Mouse (Mus musculus) heart, adult 2 months (tissue): ENCODE data around the gene Ddah2. TPM values are rescaled to one million over a fixed set of nuclear protein-coding genes. Genes with fewer than 3 reads are reported as not detected.
A peak's percentile ranks its signal among the peaks of the same experiment; 100 is the strongest.

Experiments
- DNase-seq, 2 experiments: peaks; one replicate each; pipeline ENCODE4 v3.0.0; 2021
- H3K27ac ChIP-seq: fragments of 200-600 bp; 2 replicates; pipeline ENCODE4 v1.8.1; 2022
- H3K27me3 ChIP-seq: fragments of 200-500 bp; 2 replicates; pipeline ENCODE4 v1.6.1; 2012; ENCODE audit warnings: mild to moderate bottlenecking, low read length, inconsistent platforms, mixed read lengths; ENCODE audit not compliant: control insufficient read depth, insufficient read depth
- H3K36me3 ChIP-seq: fragments of 200-500 bp; 2 replicates; pipeline ENCODE4 v1.6.1; 2012; ENCODE audit warnings: low read length, inconsistent platforms; ENCODE audit not compliant: control insufficient read depth, insufficient read depth
- H3K4me1 ChIP-seq: fragments of 200-500 bp; 2 replicates; pipeline ENCODE4 v1.6.1; 2011; ENCODE audit warnings: low read length; ENCODE audit not compliant: control insufficient read depth, insufficient read depth
- H3K4me3 ChIP-seq: fragments of 200-600 bp; 2 replicates; pipeline ENCODE4 v1.8.1; 2022
- H3K79me2 ChIP-seq: fragments of 200-500 bp; replicated peaks from 2 replicates; pipeline ENCODE4 v1.6.1; 2012; ENCODE audit warnings: mild to moderate bottlenecking, inconsistent platforms, low read length, moderate library complexity, mixed read lengths; ENCODE audit not compliant: control insufficient read depth, insufficient read depth
- H3K9ac ChIP-seq: fragments of 200-500 bp; 2 replicates; pipeline ENCODE4 v1.6.1; 2012; ENCODE audit warnings: low read depth, mild to moderate bottlenecking, control low read depth, inconsistent platforms, low read length, mixed read lengths
- CTCF ChIP-seq: fragments of 200-600 bp; IDR thresholded peaks from 2 replicates; pipeline ENCODE4 v1.8.1; 2022; ENCODE audit warnings: antibody characterized with exemption, mild to moderate bottlenecking, moderate library complexity
- EP300 ChIP-seq: fragments of 200-500 bp; IDR thresholded peaks from 2 replicates; pipeline ENCODE4 v1.6.1; 2011; ENCODE audit warnings: low read depth, low read length, control low read depth; ENCODE audit not compliant: insufficient read depth
- POLR2A ChIP-seq: fragments of 200-500 bp; IDR thresholded peaks from 2 replicates; pipeline ENCODE4 v1.6.1; 2011; ENCODE audit warnings: mild to moderate bottlenecking, low read depth, low read length, control low read depth; ENCODE audit not compliant: insufficient read depth
- WGBS: fragments of 180-500 bp; shearing (Covaris S2); methylation state at CpG from one replicate; pipeline ENCODE4 v1.1.7; 2018; 5-methylcytosine and 5-hydroxymethylcytosine counted together
- intact Hi-C: fragments of 180-260 bp; cut with DNase I; formaldehyde crosslinking; loops from one replicate; pipeline ENCODE4 v1.15.1; 2025
- polyA plus RNA-seq: library from polyadenylated mRNA; depleted of rRNA; stranded (reverse); fragments of >200 nt; gene quantifications from 2 replicates; pipeline ENCODE4 v1.2.3, GENCODE M21; 2012
- total RNA-seq, 2 experiments: library from RNA; stranded (reverse); gene quantifications; 2 replicates each; pipeline ENCODE4 v1.2.3; 2021

Ddah2 gene
- total and polyA plus RNA-seq, 3 experiments, result 20.0 to 31.4 (median 20.5) TPM

GRCm38 (mm10) chr17:35060071-35060470 lies 1.2 kb downstream of the Ddah2 start:
- Histone ChIP-seq H3K9ac (peak overlapping the region; percentile 87), H3K79me2 (no peaks in the 10 kb centered on the region), H3K36me3 (peaks cover 5% of the 10 kb centered on the region), H3K27ac (peak overlapping the region; percentile 92), H3K27me3 (no peaks in the 10 kb centered on the region), H3K4me3 (peak overlapping the region; percentile 65), H3K4me1 (peaks cover 10% of the 10 kb centered on the region)
- TF ChIP-seq EP300 (no peak), POLR2A (no peak), CTCF (no peak)
- DNase-seq, result no peak
- intact Hi-C loops, result no loop called here
- 27% methylated on average over 14 of the region's 14 CpGs for WGBS

GRCm38 (mm10) chr17:35060737-35061297 lies 2.0 kb downstream of the Ddah2 start:
- intact Hi-C loops, result no loop called here
- peak in 1 of 2 experiments; percentile 35 for DNase-seq
- no peak overlapping the region for H3K4me3 ChIP-seq
- H3K27ac ChIP-seq, result no peak overlapping the region
- TF ChIP-seq CTCF (no peak), EP300 (no peak), POLR2A (no peak)
- H3K36me3 ChIP-seq, result peaks cover 5% of the 10 kb centered on the region
- 70% methylated on average over 22 of the region's 22 CpGs for WGBS
- no peaks in the 10 kb centered on the region for H3K27me3 ChIP-seq
- H3K9ac ChIP-seq, result no peak overlapping the region
- H3K4me1 ChIP-seq, result peaks cover 7% of the 10 kb centered on the region
- H3K79me2 ChIP-seq, result no peaks in the 10 kb centered on the region

GRCm38 (mm10) chr17:35061299-35061698 lies 2.5 kb downstream of the Ddah2 start:
- intact Hi-C loops, result no loop called here
- 80% methylated on average over 7 of the region's 8 CpGs for WGBS
- Histone ChIP-seq H3K9ac (no peak overlapping the region), H3K27me3 (no peaks in the 10 kb centered on the region), H3K4me1 (peaks cover 4% of the 10 kb centered on the region), H3K79me2 (no peaks in the 10 kb centered on the region), H3K36me3 (peaks cover 4% of the 10 kb centered on the region), H3K27ac (no peak overlapping the region), H3K4me3 (no peak overlapping the region)
- TF ChIP-seq CTCF (no peak), POLR2A (no peak), EP300 (no peak)
- no peak for DNase-seq

DNA sequence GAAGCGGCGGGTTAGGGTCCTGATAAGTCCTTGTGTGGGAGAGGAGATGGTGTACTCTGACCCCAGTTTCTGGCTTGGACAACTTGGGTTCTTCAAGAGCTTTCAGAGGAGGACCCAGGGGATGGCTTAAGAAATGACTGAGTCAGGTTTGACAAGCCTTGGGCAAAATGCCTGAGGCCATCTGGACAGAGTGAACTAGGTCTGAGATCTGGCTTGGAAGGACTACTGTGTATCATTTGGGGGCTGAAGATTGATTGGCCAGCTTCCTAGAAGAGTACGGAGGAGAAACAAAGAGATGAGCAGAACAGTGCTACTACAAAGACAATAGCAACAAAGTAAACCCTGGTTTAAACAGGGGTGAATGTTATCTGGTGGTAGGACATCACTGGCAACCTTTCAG lies 4.6 kb downstream of the Ddah2 start:
- H3K4me1 ChIP-seq, result peaks cover 4% of the 10 kb centered on the region
- no peaks in the 10 kb centered on the region for H3K79me2 ChIP-seq
- no peak overlapping the region for H3K27ac ChIP-seq
- WGBS, result 79% methylated on average over 3 of the region's 3 CpGs
- H3K4me3 ChIP-seq, result no peak overlapping the region
- H3K27me3 ChIP-seq, result no peaks in the 10 kb centered on the region; the same call in 1 of the 2 replicates
- no peak for DNase-seq
- TF ChIP-seq EP300, result no peak
- TF ChIP-seq CTCF, result no peak
- TF ChIP-seq POLR2A, result no peak
- H3K9ac ChIP-seq, result no peak overlapping the region
- intact Hi-C loops, result no loop called here
- no peaks in the 10 kb centered on the region for H3K36me3 ChIP-seq

- Histone ChIP-seq H3K4me1 (peaks cover 4% of the 10 kb centered on the region), H3K79me2 (no peaks in the 10 kb centered on the region), H3K4me3 (no peak overlapping the region), H3K36me3 (no peaks in the 10 kb centered on the region), H3K27ac (no peak overlapping the region; the same call in 1 of the 2 replicates), H3K9ac (peak overlapping the region; percentile 3; the same call in 1 of the 2 replicates), H3K27me3 (no peaks in the 10 kb centered on the region; the same call in 1 of the 2 replicates)
- DNase-seq, result no peak
- intact Hi-C loops, result no loop called here
- TF ChIP-seq CTCF (no peak), POLR2A (no peak), EP300 (no peak)
- WGBS, result 49% methylated on average over 10 of the region's 10 CpGs
These were observed 5.6 kb downstream of the Ddah2 start for GRCm38 (mm10) chr17:35064378-35064877.

- peak within 1 kb of the TSS; percentile 36 for H3K9ac ChIP-seq
- peak within 1 kb of the TSS; percentile 18; the same call in 1 of the 2 replicates for H3K4me3 ChIP-seq
- TF ChIP-seq EP300 (no peak), CTCF (no peak), POLR2A (no peak)
- no peak within 1 kb of the TSS; the same call in 1 of the 2 replicates for H3K27ac ChIP-seq
- no peaks in the 10 kb centered on the region for H3K79me2 ChIP-seq
- H3K27me3 ChIP-seq, result no peaks in the 10 kb centered on the region; the same call in 1 of the 2 replicates
- WGBS, result 9% methylated on average over 48 of the region's 48 CpGs
- H3K36me3 ChIP-seq, result no peaks in the 10 kb centered on the region
- DNase-seq, result peak; percentile 58 to 68
- intact Hi-C loops, result no loop called here
- H3K4me1 ChIP-seq, result peaks cover 2% of the 10 kb centered on the region
These were observed 6.4 kb downstream of the Ddah2 start, which contains the start of gene Ly6g6c for GRCm38 (mm10) chr17:35064951-35065947. Ly6g6c (plus strand) TSS chr17:35065388.
